Mouse (Mus musculus) G1E (cell line): ENCODE results near the gene Olfr1276.

Source experiments
- CTCF ChIP-seq: IDR thresholded peaks from 2 replicates; pipeline ENCODE4 v1.5.1; 2012; ENCODE audit warnings: low read depth, low read length, inconsistent platforms, mixed read lengths
- GATA1 ChIP-seq: IDR thresholded peaks from 2 replicates; pipeline ENCODE4 v1.6.1; 2012; ENCODE audit warnings: borderline replicate concordance, low read length, inconsistent platforms, mixed read lengths
- GATA2 ChIP-seq: IDR thresholded peaks from 2 replicates; pipeline ENCODE4 v1.6.1; 2012; ENCODE audit warnings: low read depth, low read length, inconsistent platforms, borderline replicate concordance
- POLR2AphosphoS5 ChIP-seq: IDR thresholded peaks from 2 replicates; pipeline ENCODE4 v1.6.1; 2012; ENCODE audit warnings: low read depth, low read length, inconsistent platforms; ENCODE audit not compliant: insufficient replicate concordance
- TAL1 ChIP-seq: conservative IDR thresholded peaks from 2 replicates; pipeline ENCODE4 v1.6.1; 2012; ENCODE audit warnings: low read depth, low read length, inconsistent platforms, mixed read lengths

DNA sequence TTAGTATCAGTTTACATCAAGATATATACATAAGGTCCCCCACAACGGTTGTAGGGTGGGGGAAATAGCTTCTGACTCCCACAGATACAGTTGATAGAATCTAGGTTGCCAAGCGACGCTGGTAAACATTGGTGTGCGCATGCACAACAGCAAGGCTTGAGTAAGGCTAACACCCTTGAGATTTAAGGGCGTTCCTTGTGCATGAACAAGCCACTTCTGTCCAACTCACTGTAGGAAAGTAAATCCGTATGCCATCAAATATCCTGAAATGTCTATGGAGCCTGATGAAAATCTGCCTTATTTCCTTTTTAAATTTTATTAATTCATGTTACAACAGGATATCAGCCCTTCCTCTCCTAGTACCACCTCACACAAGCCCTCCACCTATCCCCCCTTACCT is 24.8 kb upstream of the Olfr1276 start, which contains the start of gene 4930430A15Rik:
- no peak for TF ChIP-seq GATA1
- no peak for TF ChIP-seq CTCF
- TF ChIP-seq TAL1 = no peak
- no peak for TF ChIP-seq GATA2
- TF ChIP-seq POLR2AphosphoS5 = no peak
